Mouse (Mus musculus): ENCODE measurements at regions not wholly inside any gene's neighbourhood (a gene's known extent, or its start where the extent isn't known, plus 50 kb on each side); places are given as distances from the start of the nearest gene placed in this dataset.
A peak's percentile ranks its signal among the peaks of the same experiment; 100 is the strongest.

DNA sequence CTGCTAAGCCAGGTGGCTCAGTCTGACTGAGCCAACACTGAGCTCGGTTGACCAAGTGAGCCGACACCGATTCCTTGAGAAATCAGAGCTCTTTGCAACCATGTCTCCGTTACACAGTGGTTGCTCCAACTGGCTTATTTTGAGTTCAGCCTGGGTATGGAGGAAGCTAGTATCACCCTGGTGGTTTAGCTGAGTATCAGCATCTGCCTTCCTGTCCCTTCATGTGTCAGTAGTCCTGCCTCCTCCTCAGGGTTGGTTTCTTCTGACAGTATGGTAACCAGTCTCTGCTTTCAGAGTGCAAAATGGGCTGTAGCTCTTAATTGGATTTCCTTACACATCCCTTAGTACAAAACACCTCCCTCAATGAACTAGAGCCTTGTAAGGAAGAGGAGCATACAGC is 66.2 kb upstream of the Foxn3 start:
- Histone ChIP-seq H3K36me3 (no peaks in the 10 kb centered on the region), H3K27ac (no peak overlapping the region), H3K4me2 (replicated peaks) (no peak overlapping the region), H3K4me1 (peaks cover 7% of the 10 kb centered on the region; the same call in 1 of the 2 replicates), H3K9me3 (no peaks in the 10 kb centered on the region), H3K9ac (no peak overlapping the region), H3K27me3 (no peaks in the 10 kb centered on the region), H3K4me3 (no peak overlapping the region)
- 89% methylated on average over 4 of the region's 4 CpGs for WGBS
- ATAC-seq (ENCODE audit: insufficient number of reproducible peaks, insufficient read depth, low FRiP score, low TSS enrichment), result no peak

DNA sequence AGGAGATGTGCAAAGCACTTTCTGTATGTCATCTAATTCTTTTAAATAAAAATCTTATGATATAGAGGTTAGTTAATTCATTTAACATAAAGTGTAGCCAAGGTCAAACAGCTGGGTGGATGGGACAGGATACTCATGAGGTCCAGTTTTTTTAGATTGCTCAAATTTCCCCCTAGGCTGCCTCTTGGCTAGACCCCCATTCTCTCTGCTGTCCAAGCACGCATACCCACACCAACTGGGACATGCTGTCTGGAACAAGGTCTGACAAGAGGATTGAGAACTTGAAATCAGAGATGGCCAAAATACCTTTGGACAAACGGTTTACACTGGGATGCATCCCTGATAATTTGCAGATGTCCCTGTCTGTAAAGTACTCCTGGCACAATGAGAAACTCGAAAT is 65.0 kb upstream of the Foxn3 start:
- Histone ChIP-seq H3K36me3 (no peaks in the 10 kb centered on the region), H3K9me3 (no peaks in the 10 kb centered on the region), H3K4me1 (peaks cover 7% of the 10 kb centered on the region; the same call in 1 of the 2 replicates), H3K9ac (no peak overlapping the region), H3K4me2 (replicated peaks) (peak overlapping the region; percentile 63), H3K4me3 (peak overlapping the region; percentile 67), H3K27ac (no peak overlapping the region), H3K27me3 (no peaks in the 10 kb centered on the region)
- ATAC-seq (ENCODE audit: insufficient number of reproducible peaks, insufficient read depth, low FRiP score, low TSS enrichment), result no peak
- 39% methylated on average over 3 of the region's 3 CpGs for WGBS

DNA sequence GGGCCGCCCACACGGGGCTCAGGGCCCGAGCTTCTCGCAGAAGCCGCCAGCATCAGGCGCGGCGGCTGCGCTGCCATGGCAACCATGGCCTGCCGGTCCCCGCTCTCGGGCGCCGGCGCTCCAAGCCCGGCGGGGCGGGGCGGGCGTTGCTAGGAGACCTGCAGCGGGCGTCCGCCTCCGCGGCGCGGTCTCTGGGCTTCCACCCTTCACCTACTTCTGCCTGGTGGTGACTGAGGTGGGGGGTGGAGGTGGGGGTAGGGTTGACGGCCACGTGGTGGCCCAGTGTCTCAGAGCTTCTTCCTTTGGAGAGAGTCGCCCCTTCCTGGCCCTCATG is 64.5 kb upstream of the Foxn3 start:
- H3K4me3 ChIP-seq, result peak overlapping the region; percentile 67
- peaks cover 7% of the 10 kb centered on the region; the same call in 1 of the 2 replicates for H3K4me1 ChIP-seq
- H3K27me3 ChIP-seq, result no peaks in the 10 kb centered on the region
- peak overlapping the region; percentile 62 for H3K9ac ChIP-seq
- peak overlapping the region; percentile 63 for H3K4me2 ChIP-seq (replicated peaks)
- WGBS, result under 1% methylated on average over 25 of the region's 30 CpGs
- no peaks in the 10 kb centered on the region for H3K36me3 ChIP-seq
- no peaks in the 10 kb centered on the region for H3K9me3 ChIP-seq
- peak; percentile 91 for ATAC-seq (ENCODE audit: insufficient number of reproducible peaks, insufficient read depth, low FRiP score, low TSS enrichment)
- H3K27ac ChIP-seq, result peak overlapping the region; percentile 43; the same call in 1 of the 2 replicates

- Histone ChIP-seq H3K36me3 (no peaks in the 10 kb centered on the region), H3K4me1 (peaks cover 7% of the 10 kb centered on the region; the same call in 1 of the 2 replicates), H3K27ac (peak overlapping the region; percentile 43; the same call in 1 of the 2 replicates), H3K4me2 (replicated peaks) (peak overlapping the region; percentile 63), H3K27me3 (no peaks in the 10 kb centered on the region), H3K4me3 (peak overlapping the region; percentile 67), H3K9ac (peak overlapping the region; percentile 62), H3K9me3 (no peaks in the 10 kb centered on the region)
- no peak; the same call in 1 of the 2 replicates for ATAC-seq (ENCODE audit: insufficient number of reproducible peaks, insufficient read depth, low FRiP score, low TSS enrichment)
- 1% methylated on average over 40 of the region's 40 CpGs for WGBS
These were observed 64.0 kb upstream of the Foxn3 start for GRCm38 (mm10) chr12:99627201-99627897.

DNA sequence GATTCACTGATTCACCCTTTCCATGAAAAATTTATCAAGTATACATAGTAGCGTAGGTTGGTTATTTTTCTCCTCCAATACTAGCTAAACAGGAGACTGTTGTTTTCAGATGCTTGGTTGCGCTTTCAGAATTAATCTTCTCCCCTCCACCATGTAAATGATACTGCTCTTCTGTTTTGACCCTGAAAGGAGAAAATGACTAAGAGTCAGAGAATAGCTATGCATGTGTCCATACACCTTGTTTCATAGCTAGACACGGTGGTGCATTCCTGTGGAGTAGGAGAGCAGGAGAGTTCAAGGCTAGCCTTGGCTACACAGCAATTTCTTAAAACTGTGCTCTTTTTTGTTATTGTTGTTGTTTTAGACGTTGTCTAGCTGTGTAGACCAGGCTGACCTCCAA is 62.8 kb upstream of the Foxn3 start:
- Histone ChIP-seq H3K36me3 (no peaks in the 10 kb centered on the region), H3K9ac (no peak overlapping the region), H3K27ac (no peak overlapping the region), H3K27me3 (no peaks in the 10 kb centered on the region), H3K4me3 (no peak overlapping the region), H3K4me1 (peaks cover 7% of the 10 kb centered on the region; the same call in 1 of the 2 replicates), H3K9me3 (no peaks in the 10 kb centered on the region), H3K4me2 (replicated peaks) (no peak overlapping the region)
- WGBS, result 85% methylated on average over 4 of the region's 4 CpGs
- ATAC-seq (ENCODE audit: insufficient number of reproducible peaks, insufficient read depth, low FRiP score, low TSS enrichment), result no peak

DNA sequence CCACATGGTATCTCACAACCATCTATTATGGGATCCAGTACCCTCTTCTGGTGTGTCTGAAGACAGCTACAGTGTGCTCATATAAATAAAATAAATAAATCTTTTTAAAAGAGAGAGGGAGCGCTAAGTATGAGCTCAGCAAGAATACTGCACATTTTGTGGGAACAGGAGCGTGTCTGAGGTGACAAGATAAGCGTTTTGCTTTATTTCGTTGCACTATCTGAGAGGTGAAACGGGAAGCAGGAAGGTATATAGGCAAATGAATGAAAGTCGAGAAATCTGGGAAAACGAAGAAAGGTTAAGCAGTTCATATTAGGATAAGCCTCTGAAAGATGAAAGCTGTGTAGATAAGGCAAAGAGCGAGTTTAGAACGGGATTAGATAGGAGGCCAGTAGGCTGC is 61.7 kb upstream of the Foxn3 start:
- Histone ChIP-seq H3K4me3 (no peak overlapping the region), H3K27ac (no peak overlapping the region), H3K4me1 (peaks cover 7% of the 10 kb centered on the region; the same call in 1 of the 2 replicates), H3K36me3 (no peaks in the 10 kb centered on the region), H3K9ac (no peak overlapping the region), H3K4me2 (replicated peaks) (no peak overlapping the region), H3K9me3 (no peaks in the 10 kb centered on the region), H3K27me3 (no peaks in the 10 kb centered on the region)
- no peak for ATAC-seq (ENCODE audit: insufficient number of reproducible peaks, insufficient read depth, low FRiP score, low TSS enrichment)
- WGBS, result 84% methylated on average over 9 of the region's 9 CpGs

GRCm38 (mm10) chr12:99622238-99622637 is 58.9 kb upstream of the Foxn3 start:
- Histone ChIP-seq H3K27ac (no peak overlapping the region), H3K27me3 (no peaks in the 10 kb centered on the region), H3K4me2 (replicated peaks) (no peak overlapping the region), H3K9me3 (no peaks in the 10 kb centered on the region), H3K36me3 (no peaks in the 10 kb centered on the region), H3K4me1 (no peaks in the 10 kb centered on the region), H3K9ac (no peak overlapping the region), H3K4me3 (no peak overlapping the region)
- ATAC-seq (ENCODE audit: insufficient number of reproducible peaks, insufficient read depth, low FRiP score, low TSS enrichment), result no peak
- 84% methylated on average over 2 of the region's 2 CpGs for WGBS

DNA sequence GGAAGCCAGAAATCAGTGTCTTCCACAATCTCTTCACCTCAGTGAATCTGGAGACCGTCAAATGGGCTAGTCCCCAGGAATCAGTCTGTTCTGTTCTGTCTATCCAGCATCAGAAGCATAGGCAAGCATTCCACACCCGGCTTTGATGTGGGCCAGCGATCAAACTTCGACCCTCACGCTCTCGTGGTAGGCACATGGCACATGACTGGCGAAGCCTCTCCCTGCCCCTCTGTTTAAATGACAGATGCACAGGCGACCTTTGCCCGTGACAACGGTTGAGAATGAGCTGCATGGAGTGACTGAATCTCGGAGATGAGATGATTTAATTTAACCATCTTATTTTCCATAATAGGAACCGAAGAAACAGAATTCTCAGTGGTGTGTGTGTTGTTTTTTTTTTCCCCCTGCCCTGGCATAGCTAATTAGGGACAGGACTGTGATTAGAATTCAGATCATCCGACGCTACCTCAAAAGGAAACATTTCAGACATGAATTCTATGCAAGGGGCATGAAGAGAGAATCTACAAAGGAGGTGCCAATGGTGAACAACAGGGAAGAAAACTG is 53.9 kb upstream of the Foxn3 start:
- H3K36me3 ChIP-seq, result no peaks in the 10 kb centered on the region
- 82% methylated on average over 14 of the region's 14 CpGs for WGBS
- no peaks in the 10 kb centered on the region for H3K9me3 ChIP-seq
- H3K27me3 ChIP-seq, result 0 out of 2 replicates have a peak, but pooled peaks cover 5% of the 10 kb centered on the region
- no peak overlapping the region for H3K9ac ChIP-seq
- no peak overlapping the region for H3K27ac ChIP-seq
- H3K4me2 ChIP-seq (replicated peaks), result no peak overlapping the region
- no peak for ATAC-seq (ENCODE audit: insufficient number of reproducible peaks, insufficient read depth, low FRiP score, low TSS enrichment)
- H3K4me1 ChIP-seq, result peaks cover 6% of the 10 kb centered on the region; the same call in 1 of the 2 replicates
- H3K4me3 ChIP-seq, result no peak overlapping the region

GRCm38 (mm10) chr12:99614420-99614819 is 51.0 kb upstream of the Foxn3 start:
- ATAC-seq (ENCODE audit: insufficient number of reproducible peaks, insufficient read depth, low FRiP score, low TSS enrichment), result no peak
- Histone ChIP-seq H3K4me1 (peaks cover 6% of the 10 kb centered on the region; the same call in 1 of the 2 replicates), H3K27me3 (0 out of 2 replicates have a peak, but pooled peaks cover 5% of the 10 kb centered on the region), H3K4me2 (replicated peaks) (no peak overlapping the region), H3K9me3 (no peaks in the 10 kb centered on the region), H3K9ac (no peak overlapping the region), H3K4me3 (no peak overlapping the region), H3K36me3 (no peaks in the 10 kb centered on the region), H3K27ac (no peak overlapping the region)
- WGBS, result 37% methylated on average over 6 of the region's 6 CpGs
